Mouse (Mus musculus) liver, embryonic 14.5 days (tissue): ENCODE data around the gene Jph3.

Source experiments
- CTCF ChIP-seq: IDR thresholded peaks from 2 replicates; pipeline ENCODE4 v1.5.1; 2016; ENCODE audit warnings: antibody characterized with exemption, low read depth, control low read depth
- EP300 ChIP-seq: IDR thresholded peaks from 2 replicates; pipeline ENCODE4 v1.6.1; 2016; ENCODE audit warnings: antibody characterized with exemption, low read depth

DNA sequence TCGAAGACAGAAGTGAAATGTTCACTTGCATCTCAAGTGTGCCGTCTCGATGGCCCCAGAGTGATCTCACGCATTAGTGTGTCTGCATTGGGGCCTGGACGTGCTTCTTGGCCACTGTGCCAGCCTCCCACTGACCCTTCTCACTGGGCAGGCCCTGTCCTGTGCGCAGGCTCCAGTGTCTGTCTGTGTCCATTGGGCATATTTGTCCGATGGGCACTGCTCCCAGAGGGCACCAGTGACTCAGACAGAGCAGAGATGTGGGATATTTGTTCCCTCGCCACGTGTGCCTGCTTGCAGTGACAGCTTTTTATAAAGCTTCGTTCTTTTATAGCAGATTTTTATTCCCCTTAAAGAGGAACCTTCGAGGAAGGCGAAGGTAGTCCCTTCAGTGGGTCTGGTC, 44.5 kb downstream of the Jph3 start:
- TF ChIP-seq EP300 (no peak), CTCF (no peak)
